Mouse (Mus musculus) MEL (cell line): ENCODE results near the gene Col5a3.

Source experiments
- CTCF ChIP-seq, 3 experiments: IDR thresholded peaks in 2 of 3; conservative IDR thresholded peaks in 1 of 3; 2 replicates each; pipeline ENCODE4 v1.5.1; 2011 to 2012; ENCODE audit warnings: low read length in 3 of 3, low read depth in 2 of 3, mild to moderate bottlenecking in 2 of 3, improper control_type of control experiment in 1 of 3, inconsistent platforms in 1 of 3, mixed read lengths in 1 of 3, moderate library complexity in 1 of 3; ENCODE audit not compliant: control insufficient read depth in 1 of 3, insufficient read depth in 1 of 3, poor library complexity in 1 of 3, severe bottlenecking in 1 of 3
- EP300 ChIP-seq, 2 experiments: IDR thresholded peaks; 2 replicates each; pipeline ENCODE4 v1.6.1; 2011; ENCODE audit warnings: improper control_type of control experiment in 2 of 2, low read length in 2 of 2, low read depth in 1 of 2, mild to moderate bottlenecking in 1 of 2
- HCFC1 ChIP-seq: IDR thresholded peaks from 2 replicates; pipeline ENCODE4 v1.6.1; 2012; ENCODE audit warnings: low read depth, mild to moderate bottlenecking, inconsistent platforms, low read length, improper control_type of control experiment, moderate library complexity
- KAT2A ChIP-seq: conservative IDR thresholded peaks from 2 replicates; pipeline ENCODE4 v1.6.1; 2012; ENCODE audit warnings: low read depth, low read length, improper control_type of control experiment, inconsistent platforms
- MAZ ChIP-seq: IDR thresholded peaks from 2 replicates; pipeline ENCODE4 v1.6.1; 2012; ENCODE audit warnings: low read depth, mild to moderate bottlenecking, inconsistent platforms, low read length, improper control_type of control experiment
- NRF1 ChIP-seq: IDR thresholded peaks from 2 replicates; pipeline ENCODE4 v1.6.1; 2014; ENCODE audit warnings: low read depth, mild to moderate bottlenecking, inconsistent platforms, low read length, improper control_type of control experiment, moderate library complexity; ENCODE audit not compliant: poor library complexity, insufficient read depth, severe bottlenecking
- POLR2A ChIP-seq, 2 experiments: IDR thresholded peaks; 2 replicates each; pipeline ENCODE4 v1.6.1; 2011 to 2012; ENCODE audit warnings: low read length in 2 of 2, mild to moderate bottlenecking in 2 of 2, control low read depth in 1 of 2, improper control_type of control experiment in 1 of 2, low read depth in 1 of 2, moderate library complexity in 1 of 2; ENCODE audit not compliant: control insufficient read depth in 1 of 2, insufficient read depth in 1 of 2, poor library complexity in 1 of 2
- POLR2AphosphoS2 ChIP-seq: IDR thresholded peaks from 2 replicates; pipeline ENCODE4 v1.6.1; 2011; ENCODE audit warnings: low read length, improper control_type of control experiment
- TCF12 ChIP-seq: IDR thresholded peaks from 2 replicates; pipeline ENCODE4 v1.6.1; 2014; ENCODE audit warnings: low read depth, mild to moderate bottlenecking, inconsistent platforms, low read length, improper control_type of control experiment, moderate library complexity
- USF1 ChIP-seq: IDR thresholded peaks from 2 replicates; pipeline ENCODE4 v1.6.1; 2014; ENCODE audit warnings: low read depth, mild to moderate bottlenecking, inconsistent platforms, low read length, improper control_type of control experiment, moderate library complexity

DNA sequence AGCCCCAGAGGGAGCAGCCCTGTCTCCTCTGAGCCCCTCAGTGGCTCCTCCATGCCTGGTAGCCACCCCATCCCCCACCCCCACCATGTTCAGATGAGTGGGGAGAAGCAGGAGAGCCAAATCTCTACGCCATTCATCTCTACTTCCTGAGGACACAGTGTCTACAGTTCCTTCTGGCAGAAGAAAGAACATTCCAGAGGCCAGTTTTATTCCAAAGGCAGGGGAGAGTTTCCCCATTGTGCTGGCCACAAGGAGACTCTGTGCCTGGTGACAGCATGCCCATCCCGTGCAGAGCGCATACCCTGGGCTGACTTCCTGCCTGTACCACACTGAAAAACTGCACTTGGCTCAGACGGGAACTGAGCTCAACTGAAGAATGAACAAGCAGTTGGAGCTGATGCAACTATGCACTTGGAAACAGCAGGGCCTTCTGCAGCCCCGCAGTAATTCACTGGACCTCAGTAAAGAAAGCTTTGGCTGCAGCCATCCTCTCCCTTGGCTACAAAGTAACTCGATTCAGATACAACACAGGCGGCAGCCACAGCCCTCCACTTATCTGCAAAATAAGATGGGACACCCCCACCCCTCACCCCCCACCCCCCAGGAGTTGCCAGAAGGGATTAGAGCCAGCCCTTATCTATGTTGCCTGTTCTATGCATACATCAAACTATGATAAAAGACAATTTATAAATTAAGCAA is 20.6 kb downstream of the Col5a3 start:
- TF ChIP-seq CTCF (IDR thresholded peaks at IDR 0.05 in 2 of 3, conservative IDR thresholded peaks at IDR 0.05 in 1 of 3; ENCODE audit: control insufficient read depth in 1 of 3, insufficient read depth in 1 of 3, low read depth in 2 of 3, low read length in 3 of 3, poor library complexity in 1 of 3, severe bottlenecking in 1 of 3) (no peak), KAT2A (no peak; the same call in 1 of the 2 replicates), POLR2A (IDR thresholded peaks at IDR 0.05; ENCODE audit: control insufficient read depth in 1 of 2, insufficient read depth in 1 of 2, low read depth in 1 of 2, low read length in 2 of 2, poor library complexity in 1 of 2) (peak in 1 of 2 experiments; percentile 62; a peak in 3 of 4 replicates), TCF12 (peak; percentile 56; the same call in 1 of the 2 replicates), EP300 (IDR thresholded peaks at IDR 0.05; ENCODE audit: low read depth in 1 of 2, low read length in 2 of 2) (peak; percentile 47 to 60; a peak in 2 of 4 replicates), USF1 (no peak), NRF1 (peak; percentile 41; the same call in 1 of the 2 replicates), HCFC1 (peak; percentile 64), POLR2AphosphoS2 (peak; percentile 41; the same call in 1 of the 2 replicates), MAZ (peak; percentile 75; the same call in 1 of the 2 replicates)
